Mouse (Mus musculus) megakaryocyte, embryonic 14.5 days (primary cell): ENCODE data around the gene Tmem234. TPM values are rescaled to one million over a fixed set of nuclear protein-coding genes. Genes with fewer than 3 reads are reported as not detected.
A peak's percentile ranks its signal among the peaks of the same experiment; 100 is the strongest.

Source experiments
- H3K27me3 ChIP-seq: replicated peaks from 2 replicates; pipeline ENCODE3; 2012; ENCODE audit warnings: inconsistent platforms
- H3K36me3 ChIP-seq: replicated peaks from 2 replicates; pipeline ENCODE3; 2012; ENCODE audit warnings: low read length, inconsistent platforms, mixed read lengths
- H3K4me1 ChIP-seq: 2 replicates; pipeline ENCODE4 v1.6.1; 2012; ENCODE audit warnings: inconsistent platforms
- H3K4me3 ChIP-seq: replicated peaks from 2 replicates; pipeline ENCODE3; 2012; ENCODE audit warnings: moderate library complexity, mild to moderate bottlenecking, inconsistent platforms
- H3K9me3 ChIP-seq: 2 replicates; pipeline ENCODE4 v1.6.1; 2012; ENCODE audit warnings: inconsistent platforms
- FLI1 ChIP-seq: IDR thresholded peaks from 2 replicates; pipeline ENCODE4 v1.6.1; 2012; ENCODE audit warnings: low read length, inconsistent platforms, mixed read lengths
- GATA1 ChIP-seq: IDR thresholded peaks from 3 replicates; pipeline ENCODE4 v1.6.1; 2012; ENCODE audit warnings: mixed read lengths, low read length, inconsistent platforms, borderline replicate concordance
- polyA plus RNA-seq: library from polyadenylated mRNA; stranded (reverse); fragments of >175 nt; gene quantifications from 2 replicates; pipeline ENCODE4 v1.2.3, GENCODE M21; 2012; ENCODE audit warnings: low replicate concordance; ENCODE audit not compliant: insufficient read depth

The Tmem234 gene
- polyA plus RNA-seq, 1 experiment = 305 TPM

DNA sequence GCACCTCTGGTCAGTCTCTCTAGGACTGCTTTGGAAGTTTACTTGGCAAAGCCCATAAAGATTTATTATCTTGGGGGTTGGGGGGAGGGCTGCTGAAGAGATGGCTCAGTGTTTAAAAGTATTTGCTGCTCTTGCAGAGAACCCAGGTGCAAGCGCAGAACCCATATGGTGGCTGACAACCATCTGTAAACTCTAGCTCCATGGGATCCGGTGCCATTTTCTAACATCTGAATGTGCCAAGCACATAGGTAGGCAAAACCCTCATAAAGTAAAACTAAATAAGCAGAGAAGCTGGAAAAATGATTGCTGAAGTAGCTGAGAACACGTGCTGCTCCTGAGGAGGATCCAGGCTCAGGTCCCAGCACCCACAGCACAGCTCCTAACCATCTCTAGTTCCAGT, 61.1 kb downstream of the Tmem234 start:
- Histone ChIP-seq H3K27me3 (no peaks in the 10 kb centered on the region), H3K36me3 (peaks cover 67% of the 10 kb centered on the region)
- TF ChIP-seq GATA1 = no peak
- TF ChIP-seq FLI1 = no peak

DNA sequence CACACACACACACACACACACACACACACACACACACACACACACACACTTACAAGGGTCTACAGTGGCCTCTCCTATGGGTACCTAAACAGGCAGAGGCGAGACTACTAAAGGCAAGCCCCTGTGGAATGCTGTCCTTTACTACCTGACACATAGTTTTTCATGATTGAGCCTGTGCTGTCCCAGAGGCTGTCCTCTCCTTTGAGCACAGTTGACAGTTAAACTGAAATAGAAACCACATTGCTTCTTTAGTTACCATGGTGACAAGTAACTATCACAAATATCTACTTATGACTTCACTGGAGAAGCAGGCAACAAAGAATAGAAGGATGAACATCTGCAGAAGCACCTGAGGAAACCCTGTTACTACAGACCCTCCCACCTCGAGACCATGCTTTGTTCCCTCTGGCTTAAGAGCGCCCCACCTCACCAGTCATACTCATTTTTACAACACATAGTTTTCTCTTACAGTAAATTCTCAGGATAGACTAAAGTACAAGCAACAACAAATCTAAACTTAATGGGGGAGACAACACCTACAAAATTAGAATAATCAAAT, 61.9 kb downstream of the Tmem234 start:
- H3K9me3 ChIP-seq = no peaks in the 10 kb centered on the region
- no peak for TF ChIP-seq GATA1
- TF ChIP-seq FLI1 = no peak
- H3K36me3 ChIP-seq = peaks cover 63% of the 10 kb centered on the region
- H3K4me1 ChIP-seq = peaks cover 21% of the 10 kb centered on the region
- H3K4me3 ChIP-seq = no peak overlapping the region
- no peaks in the 10 kb centered on the region for H3K27me3 ChIP-seq

More for the DNA sequence above, 61.1 kb downstream of the Tmem234 start:
- no peaks in the 10 kb centered on the region for H3K9me3 ChIP-seq
- no peak overlapping the region for H3K4me3 ChIP-seq
- peaks cover 21% of the 10 kb centered on the region for H3K4me1 ChIP-seq

DNA sequence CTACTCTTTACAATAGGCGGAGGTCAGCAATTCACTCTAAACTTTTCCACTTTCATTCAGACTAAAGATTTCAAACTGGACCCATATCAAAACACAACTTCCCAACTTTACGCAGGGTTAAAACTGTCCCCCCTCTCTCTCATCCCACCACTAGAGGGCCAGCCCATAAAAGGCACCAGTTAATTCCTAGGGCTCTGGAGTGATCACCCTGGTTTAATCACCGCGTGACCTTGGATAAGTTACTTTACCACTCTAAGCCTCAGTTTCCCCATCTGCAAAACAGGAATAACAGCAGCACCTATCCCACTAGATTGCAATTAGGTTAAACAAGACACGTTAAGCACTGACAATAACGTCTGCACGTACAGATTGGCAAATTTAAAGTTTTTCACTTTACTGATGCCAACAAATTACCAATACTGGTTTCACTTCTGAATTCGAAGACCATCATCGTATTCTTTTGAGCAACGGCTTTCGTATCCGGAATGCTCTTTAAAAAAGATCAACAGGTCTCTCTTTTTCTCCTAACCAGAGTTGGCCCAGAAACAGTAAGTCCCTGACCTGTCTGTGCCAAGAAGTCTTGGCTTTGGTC, 71.1 kb downstream of the Tmem234 start:
- no peaks in the 10 kb centered on the region for H3K27me3 ChIP-seq
- TF ChIP-seq FLI1 = no peak
- TF ChIP-seq GATA1 = no peak
- H3K9me3 ChIP-seq = no peaks in the 10 kb centered on the region
- peaks cover 19% of the 10 kb centered on the region for H3K4me1 ChIP-seq
- peaks cover 20% of the 10 kb centered on the region for H3K36me3 ChIP-seq
- peak overlapping the region; percentile 95 for H3K4me3 ChIP-seq

DNA sequence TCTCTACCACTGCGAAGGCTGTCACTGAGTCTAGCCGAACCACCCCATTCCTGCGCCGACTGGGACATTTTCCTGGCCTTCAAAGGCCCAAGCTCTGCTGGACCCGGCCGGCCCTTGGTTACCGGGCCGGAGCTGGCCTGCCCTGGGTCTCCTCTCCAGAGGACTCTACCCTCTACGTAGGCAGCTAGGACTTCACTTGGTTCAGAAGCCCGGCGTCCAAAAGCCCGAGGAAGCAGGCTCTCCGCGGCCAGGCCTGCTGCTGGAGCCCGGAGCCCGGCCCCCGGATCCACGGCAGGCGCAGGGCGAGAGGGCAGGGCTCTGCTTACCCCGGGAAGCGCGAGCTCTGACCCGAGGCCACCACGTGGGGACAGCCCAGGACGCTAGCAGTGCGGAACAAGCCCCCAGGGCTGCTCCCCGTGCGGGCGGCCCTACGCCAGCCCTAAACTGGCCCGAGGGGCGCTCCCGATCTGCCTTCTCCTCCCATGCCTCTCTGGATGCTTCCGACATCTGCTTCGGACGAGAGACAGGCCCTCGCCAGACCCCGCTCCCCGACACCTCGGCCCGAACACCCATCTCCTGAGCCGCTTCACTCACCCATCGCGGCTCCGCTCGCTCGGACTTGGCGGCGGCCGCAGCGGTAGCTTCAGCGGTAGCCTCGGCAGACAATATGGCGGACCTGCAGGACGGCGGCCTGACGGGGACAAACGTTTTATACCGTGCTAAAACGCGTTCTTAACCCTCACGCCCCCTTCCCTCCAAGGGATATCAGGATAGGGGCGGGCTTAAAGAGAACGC, 71.8 kb downstream of the Tmem234 start, which contains the start of gene Kpna6:
Gene Kpna6, minus strand, starts transcription at position 685 of the 795 bp plus-strand sequence.
- Histone ChIP-seq H3K4me3 (peak within 1 kb of the TSS; percentile 95), H3K9me3 (no peaks in the 10 kb centered on the region)
- TF ChIP-seq FLI1 = no peak
- no peak for TF ChIP-seq GATA1

DNA sequence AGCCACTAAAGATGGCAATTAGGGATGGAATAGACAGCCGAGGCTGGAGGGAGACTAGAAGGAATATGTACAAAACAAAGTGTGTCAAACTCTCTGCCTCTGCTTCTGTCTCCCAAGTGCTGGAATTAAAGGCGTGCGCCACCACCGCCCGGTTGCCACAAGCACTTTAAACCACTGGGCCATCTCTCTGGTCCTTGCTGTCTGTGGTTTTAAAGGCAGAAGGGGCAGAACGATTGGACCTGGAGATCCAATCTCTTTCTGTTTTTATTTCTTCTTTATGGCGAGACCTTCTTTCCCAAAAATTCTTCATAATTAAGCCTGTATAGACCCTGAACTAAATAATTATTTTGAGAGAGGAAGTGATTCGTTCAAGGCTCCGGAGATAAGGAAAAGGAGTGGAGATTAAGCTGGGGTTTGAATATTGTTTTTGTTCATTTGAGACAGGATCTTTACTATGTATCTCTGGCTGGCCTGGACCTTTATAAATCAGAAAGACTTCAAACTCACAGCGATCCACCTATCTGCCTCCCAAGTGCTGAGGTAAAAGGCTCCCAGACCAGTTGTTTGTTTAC, 72.5 kb downstream of the Tmem234 start:
- TF ChIP-seq FLI1 (no peak), GATA1 (no peak)
- peaks cover 30% of the 10 kb centered on the region for H3K36me3 ChIP-seq
- no peaks in the 10 kb centered on the region for H3K9me3 ChIP-seq

More for the DNA sequence above, 71.8 kb downstream of the Tmem234 start, which contains the start of gene Kpna6:
- Histone ChIP-seq H3K27me3 (no peaks in the 10 kb centered on the region), H3K4me1 (peaks cover 19% of the 10 kb centered on the region), H3K36me3 (peaks cover 24% of the 10 kb centered on the region)

More for the DNA sequence above, 72.5 kb downstream of the Tmem234 start:
- H3K4me1 ChIP-seq = peaks cover 23% of the 10 kb centered on the region
- no peaks in the 10 kb centered on the region for H3K27me3 ChIP-seq
- peak overlapping the region; percentile 95 for H3K4me3 ChIP-seq

Other genes starting within 250 kb of the Tmem234 start
- gene Zbtb8a, start 222.6 kb upstream of the Tmem234 start, polyA plus RNA-seq = 0.29 TPM in 1 of 2 replicates, not detected in the other
- gene Zbtb8b, start 159.8 kb upstream of the Tmem234 start, polyA plus RNA-seq = not detected in 2 replicates
- 19.2 and 43.3 TPM in 2 replicates for gene Bsdc1, start 139.1 kb upstream of the Tmem234 start, polyA plus RNA-seq
- gene Tssk3, start 109.6 kb upstream of the Tmem234 start, polyA plus RNA-seq = not detected in 2 replicates
- 2.1 TPM in 1 of 2 replicates, not detected in the other for gene Fam229a, start 109.5 kb upstream of the Tmem234 start, polyA plus RNA-seq
- gene Marcksl1, start 87.1 kb upstream of the Tmem234 start, polyA plus RNA-seq = 5.0 and 61.7 TPM in 2 replicates
- gene Hdac1, start 58.0 kb upstream of the Tmem234 start, polyA plus RNA-seq = 6.0 and 38.0 TPM in 2 replicates
- 1.7 TPM in 1 of 2 replicates, not detected in the other for gene Lck, start 27.0 kb upstream of the Tmem234 start, polyA plus RNA-seq
- gene Fam167b, start 22.1 kb upstream of the Tmem234 start, polyA plus RNA-seq = not detected in 2 replicates
- gene Eif3i, start within 50 bp of the Tmem234 start, polyA plus RNA-seq = 54.3 and 121 TPM in 2 replicates
- 0.46 TPM in 1 of 2 replicates, not detected in the other for gene Dcdc2b, start 13.6 kb downstream of the Tmem234 start, polyA plus RNA-seq
- 9.7 TPM in 1 of 2 replicates, not detected in the other for gene Iqcc, start 18.4 kb downstream of the Tmem234 start, polyA plus RNA-seq
- gene Ccdc28b, start 23.3 kb downstream of the Tmem234 start, polyA plus RNA-seq = 32.9 and 39.7 TPM in 2 replicates
- gene Txlna, start 40.4 kb downstream of the Tmem234 start, polyA plus RNA-seq = 17.9 and 24.0 TPM in 2 replicates
- 6.8 and 9.0 TPM in 2 replicates for gene Kpna6, start 72.1 kb downstream of the Tmem234 start, polyA plus RNA-seq
- gene Tmem39b, start 96.2 kb downstream of the Tmem234 start, polyA plus RNA-seq = 51.4 and 264 TPM in 2 replicates
- gene Khdrbs1, start 141.6 kb downstream of the Tmem234 start, polyA plus RNA-seq = 67.0 and 99.6 TPM in 2 replicates
- 14.5 and 30.1 TPM in 2 replicates for gene Ptp4a2, start 210.6 kb downstream of the Tmem234 start, polyA plus RNA-seq